Mouse (Mus musculus) activated CD4-positive, CD25-positive, alpha-beta regulatory T cell, adult 4 months (primary cell): ENCODE measurements around the gene Rps6kl1. TPM values are rescaled to one million over a fixed set of nuclear protein-coding genes. Genes with fewer than 3 reads are reported as not detected.

Source experiments
- ATAC-seq: one replicate; pipeline ENCODE4 v1.8.0; 2017
- polyA plus RNA-seq, 2 experiments: library from polyadenylated mRNA; unstranded; fragments of 100-300 nt; shearing (Covaris generic); gene quantifications; one replicate each; pipeline ENCODE4 v1.2.1; 2017

The Rps6kl1 gene
- polyA plus RNA-seq, 2 experiments from 2014 or later, result 0.73 to 0.83 TPM

DNA sequence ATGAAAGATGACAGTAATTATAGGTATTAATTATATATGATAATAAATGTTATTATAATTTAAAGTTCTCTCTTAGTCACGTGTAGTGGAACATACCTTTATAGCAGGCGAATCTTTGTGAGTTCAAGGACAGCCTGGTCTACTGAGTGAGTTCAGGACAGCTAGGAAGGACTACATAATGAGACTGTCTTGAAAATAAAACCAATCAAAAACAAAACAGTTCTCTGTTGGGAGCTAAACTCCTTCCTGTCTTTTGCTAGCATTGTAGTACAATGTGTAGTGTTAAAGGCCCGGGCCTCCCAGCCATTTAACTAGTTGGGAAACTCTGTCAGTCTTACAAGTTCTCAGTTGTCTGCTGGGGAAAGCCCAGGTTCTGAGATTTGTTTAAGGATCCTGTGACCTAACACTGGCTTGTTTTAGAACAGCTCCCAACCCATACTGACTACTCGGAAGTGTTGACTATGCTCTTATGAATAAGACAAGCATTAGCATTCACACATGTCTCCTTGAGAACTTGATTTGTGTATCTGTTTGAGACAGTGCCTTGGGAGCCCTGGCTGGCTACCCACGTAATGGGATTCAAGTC, 49.5 kb downstream of the Rps6kl1 start:
- no peak for ATAC-seq

DNA sequence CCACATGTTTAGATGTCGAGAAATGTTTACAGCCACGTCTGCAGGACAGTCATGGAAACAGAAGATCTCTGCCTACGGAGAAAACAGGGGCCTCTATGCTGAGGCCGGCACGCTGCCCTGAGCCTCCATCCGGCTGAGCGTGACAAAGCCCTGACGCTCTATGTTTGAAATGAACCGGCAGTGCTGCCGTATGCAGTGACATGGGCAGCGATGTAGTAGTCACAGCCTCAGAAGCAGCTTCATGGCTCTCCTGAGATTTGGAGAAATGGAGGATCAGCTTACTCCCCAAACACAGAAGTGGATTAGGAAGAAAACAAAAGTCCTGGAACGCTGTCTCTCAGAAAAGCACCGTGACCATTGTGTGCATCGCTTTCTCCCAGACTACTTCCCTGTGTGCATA, 50.1 kb downstream of the Rps6kl1 start:
- ATAC-seq, result no peak

DNA sequence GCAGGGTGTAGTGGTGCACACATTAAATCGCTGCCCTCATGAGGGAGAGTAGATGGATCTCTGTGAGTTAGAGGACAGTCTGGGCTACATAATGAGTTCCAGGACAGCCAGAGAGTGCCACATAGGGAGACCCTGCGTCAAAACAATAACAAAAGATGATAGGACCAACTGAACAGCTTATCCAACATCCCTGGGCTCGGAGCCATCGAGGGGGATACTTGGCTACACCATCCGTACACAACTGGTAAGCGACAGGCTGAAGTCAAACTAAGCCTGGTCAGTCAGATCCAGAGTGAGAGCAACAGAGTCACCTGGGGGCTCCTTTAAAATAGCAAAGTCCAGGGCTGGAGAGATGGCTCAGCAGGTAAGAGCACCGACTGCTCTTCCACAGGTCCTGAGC, 55.2 kb downstream of the Rps6kl1 start:
- no peak for ATAC-seq

DNA sequence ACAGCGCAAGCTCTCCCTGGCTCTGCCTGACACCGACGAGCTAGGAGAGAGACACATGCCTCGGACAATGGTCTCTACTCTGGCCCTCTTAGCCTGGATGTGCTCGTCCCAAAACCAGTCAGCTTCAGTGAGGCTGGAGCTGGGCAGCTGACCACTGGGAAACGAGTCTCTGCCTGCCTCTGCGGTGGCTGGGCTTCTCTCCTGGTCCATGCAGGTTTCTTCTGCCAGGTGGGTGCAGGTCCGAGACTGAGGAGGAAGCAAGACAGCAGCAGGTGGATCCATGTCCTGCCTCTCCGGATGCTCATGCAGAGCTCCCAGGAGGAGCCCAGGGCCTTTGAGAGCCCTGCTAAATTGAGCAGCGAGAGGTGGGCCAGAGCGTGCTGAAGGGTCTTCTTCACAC, 55.9 kb downstream of the Rps6kl1 start:
- ATAC-seq, result no peak

DNA sequence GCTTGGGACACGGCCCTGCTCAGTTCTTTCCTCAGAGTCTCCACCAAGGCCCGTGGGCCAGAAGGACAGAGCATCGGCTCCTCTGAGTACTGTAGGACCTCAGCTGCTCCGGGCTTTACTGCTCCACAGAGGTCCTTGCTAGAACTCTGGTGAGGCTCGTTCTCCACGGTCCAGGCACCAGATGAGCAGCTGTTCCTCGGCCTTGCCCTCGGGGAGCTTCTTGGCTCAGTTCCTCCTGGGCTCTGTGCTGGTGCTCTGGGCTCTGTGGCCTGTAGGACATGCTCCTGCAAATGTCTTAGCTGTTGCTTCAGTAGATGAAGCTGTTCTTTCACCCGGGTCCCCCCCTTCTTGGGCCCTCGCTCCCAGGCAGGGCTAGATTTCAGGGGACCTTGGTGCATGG, 56.4 kb downstream of the Rps6kl1 start:
- ATAC-seq, result no peak

DNA sequence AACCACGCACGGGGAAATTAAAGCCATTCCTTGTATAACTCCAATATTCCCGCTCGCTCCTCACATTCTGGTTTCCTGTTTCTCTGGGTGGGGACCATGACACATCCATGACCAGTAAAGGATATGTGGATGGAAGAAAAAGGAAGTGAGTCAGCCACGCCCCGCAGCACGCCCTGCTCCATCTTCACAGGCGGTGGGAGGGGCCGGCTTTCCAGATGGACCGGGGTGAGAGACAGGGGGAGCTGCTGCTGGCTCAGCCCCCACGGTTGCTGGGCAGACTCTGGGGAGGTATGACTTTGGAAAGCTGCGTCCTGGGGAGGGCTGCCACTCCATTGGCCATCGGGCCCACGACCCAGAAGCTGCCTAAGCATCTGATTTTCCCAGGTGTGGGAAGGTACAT, 57.1 kb downstream of the Rps6kl1 start:
- ATAC-seq, result no peak

DNA sequence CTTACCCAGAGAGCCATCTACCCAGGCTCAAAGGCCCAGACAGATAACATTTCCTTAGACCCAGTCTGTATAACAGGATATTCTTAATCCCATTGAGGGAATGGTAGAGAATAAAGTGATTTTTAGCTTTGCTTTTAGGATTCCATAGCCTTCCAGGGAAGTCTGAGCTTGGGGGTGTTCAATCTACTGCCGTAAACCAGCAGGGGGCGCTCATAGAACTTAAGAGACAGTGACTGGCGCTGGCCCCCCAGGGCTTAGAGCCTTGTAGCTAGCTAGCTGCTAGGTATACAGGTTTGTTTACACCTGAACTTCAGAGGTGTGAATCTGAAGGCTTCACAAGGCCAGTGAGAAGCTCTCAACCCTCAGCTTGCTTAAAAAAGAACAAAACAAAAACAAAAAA, 58.9 kb downstream of the Rps6kl1 start:
- ATAC-seq, result no peak

DNA sequence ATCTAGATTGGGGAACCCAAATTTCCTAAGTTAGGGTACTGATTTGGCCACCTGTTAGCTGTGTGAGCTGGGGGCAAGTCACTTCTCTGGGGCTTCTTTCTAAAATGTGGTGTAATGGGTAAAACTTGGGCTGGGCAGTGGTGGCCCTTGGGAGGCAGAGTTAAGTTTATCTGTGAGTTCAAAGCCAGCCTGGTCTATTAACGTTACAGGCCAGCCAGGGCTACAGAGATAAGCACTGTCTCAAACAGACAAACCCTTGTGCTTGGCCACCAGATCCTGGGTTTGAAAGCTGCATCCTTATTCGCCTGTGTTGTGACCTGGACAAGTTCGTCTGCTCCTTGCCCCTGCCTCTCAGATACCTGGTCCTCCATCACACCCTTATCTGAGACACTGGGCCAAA, 59.9 kb downstream of the Rps6kl1 start:
- no peak for ATAC-seq

DNA sequence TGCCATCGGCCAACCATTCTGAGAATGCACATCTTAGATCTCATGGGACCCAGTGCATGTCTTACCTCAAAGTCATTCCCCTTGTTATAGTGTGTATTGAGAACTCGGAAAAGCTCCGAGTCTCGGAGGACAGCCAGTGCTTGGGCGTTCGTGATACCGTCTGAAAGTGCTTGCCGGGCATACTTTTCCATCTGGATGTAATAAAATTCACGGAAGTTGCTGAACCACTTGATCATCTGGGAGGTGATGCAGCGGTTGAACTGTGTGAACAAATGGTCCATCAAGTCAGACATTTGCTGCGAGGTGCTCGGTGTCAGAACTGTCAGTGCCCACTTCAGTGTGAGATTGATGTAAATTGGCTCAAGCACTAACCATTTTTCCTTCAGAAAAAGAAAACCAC, 63.2 kb downstream of the Rps6kl1 start:
- ATAC-seq, result no peak

Other genes starting within 250 kb of the Rps6kl1 start
- 100 to 1,000 TPM; 196 to 212 TPM for gene Fcf1, start 180.4 kb downstream of the Rps6kl1 start, polyA plus RNA-seq
- 10 to 100 TPM; 24.9 to 31.0 TPM for gene Arel1, start 180.4 kb downstream of the Rps6kl1 start, polyA plus RNA-seq
- gene Ylpm1, start 154.9 kb downstream of the Rps6kl1 start, polyA plus RNA-seq, result 10 to 100 TPM; 33.4 to 36.1 TPM
- 1 to 10 TPM; 1.4 to 2.7 TPM for gene Prox2, start 40.5 kb downstream of the Rps6kl1 start, polyA plus RNA-seq
- gene Dlst, start 40.4 kb downstream of the Rps6kl1 start, polyA plus RNA-seq, result 10 to 100 TPM; 59.2 to 69.7 TPM
- gene Pgf, start 26.5 kb upstream of the Rps6kl1 start, polyA plus RNA-seq, result not detected
- 10 to 100 TPM; 53.5 to 76.2 TPM for gene Eif2b2, start 68.2 kb upstream of the Rps6kl1 start, polyA plus RNA-seq
- 10 to 100 TPM in 1 of 2 experiments, 1 to 10 TPM in 1; 10.0 to 10.4 TPM for gene Mlh3, start 119.3 kb upstream of the Rps6kl1 start, polyA plus RNA-seq
- gene Acyp1, start 137.2 kb upstream of the Rps6kl1 start, polyA plus RNA-seq, result 10 to 100 TPM; 47.4 to 52.5 TPM
- under 1 TPM; 0.21 to 0.27 TPM for gene Zc2hc1c, start 137.3 kb upstream of the Rps6kl1 start, polyA plus RNA-seq
- gene Nek9, start 188.1 kb upstream of the Rps6kl1 start, polyA plus RNA-seq, result 10 to 100 TPM; 12.2 to 12.4 TPM
- gene Tmed10, start 223.6 kb upstream of the Rps6kl1 start, polyA plus RNA-seq, result 100 to 1,000 TPM; 186 to 204 TPM